Mouse (Mus musculus): ENCODE data around the gene Wasf1. TPM values are rescaled to one million over a fixed set of nuclear protein-coding genes. Genes with fewer than 3 reads are reported as not detected.

Wasf1 gene
- polyA plus RNA-seq, 1 experiment from 2014 or later = 38.4 TPM

DNA sequence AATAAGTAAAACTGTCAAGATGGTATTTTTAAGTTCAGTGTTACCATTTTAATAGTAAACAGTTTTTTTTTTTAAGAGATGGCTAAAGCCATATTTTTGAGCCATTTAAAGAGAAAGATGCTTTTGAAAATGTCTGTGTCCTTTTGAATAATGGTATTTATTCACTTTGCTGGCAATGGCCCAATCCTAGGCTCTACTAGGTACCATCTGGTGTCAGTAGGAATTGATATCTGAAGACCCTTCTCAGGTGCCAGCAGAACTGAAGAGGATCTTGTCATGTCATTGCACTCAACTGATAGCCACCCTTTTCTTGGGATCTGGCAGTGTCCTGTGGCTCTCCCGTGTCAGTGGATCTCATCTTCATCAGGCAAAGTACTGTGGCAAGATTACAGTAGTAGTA lies 22.9 kb downstream of the Wasf1 start:
- Histone ChIP-seq H3K9me3 (ENCODE audit: control insufficient read depth, low read length) (no peaks in the 10 kb centered on the region), H3K4me3 (ENCODE audit: low read depth, low read length) (no peak overlapping the region), H3K36me3 (ENCODE audit: control insufficient read depth, insufficient read depth, low read length) (no peaks in the 10 kb centered on the region), H3K27me3 (ENCODE audit: control insufficient read depth, insufficient read depth, low read length) (no peaks in the 10 kb centered on the region), H3K27ac (replicated peaks; ENCODE audit: low read depth, low read length) (no peak overlapping the region), H3K9ac (ENCODE audit: low read length) (no peak overlapping the region), H3K4me1 (ENCODE audit: control insufficient read depth, insufficient read depth, low read length) (no peaks in the 10 kb centered on the region), H3K4me2 (ENCODE audit: low read depth, severe bottlenecking) (no peak overlapping the region)
- DNase-seq (ENCODE audit: low spot score) (no peak), ATAC-seq (ENCODE audit: insufficient number of reproducible peaks, low FRiP score, low TSS enrichment, low read depth) (no peak)
- 92% methylated on average over 1 of the region's 1 CpGs for WGBS

DNA sequence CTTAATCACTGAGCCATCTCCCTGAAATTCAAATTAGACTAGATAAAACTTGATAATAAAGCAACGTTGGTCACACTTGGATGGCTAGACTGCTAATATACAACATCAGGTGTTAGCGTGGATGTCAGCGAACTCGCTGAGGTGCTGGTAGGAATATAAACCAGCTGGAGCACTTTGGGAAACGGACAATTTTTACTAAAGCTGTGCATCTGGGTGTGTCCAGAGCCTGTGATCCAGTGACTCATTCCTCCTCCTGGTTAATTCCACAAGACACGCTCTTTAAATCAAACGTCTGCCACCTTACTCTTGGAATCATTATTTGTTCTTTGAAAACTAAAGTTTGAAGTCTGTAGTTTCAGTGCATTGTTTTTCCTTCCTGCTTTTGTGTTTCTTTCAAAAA lies 23.5 kb downstream of the Wasf1 start:
- Histone ChIP-seq H3K9me3 (ENCODE audit: control insufficient read depth, low read length) (no peaks in the 10 kb centered on the region), H3K27me3 (ENCODE audit: control insufficient read depth, insufficient read depth, low read length) (no peaks in the 10 kb centered on the region), H3K9ac (ENCODE audit: low read length) (no peak overlapping the region), H3K4me1 (ENCODE audit: control insufficient read depth, insufficient read depth, low read length) (no peaks in the 10 kb centered on the region), H3K36me3 (ENCODE audit: control insufficient read depth, insufficient read depth, low read length) (no peaks in the 10 kb centered on the region), H3K27ac (replicated peaks; ENCODE audit: low read depth, low read length) (no peak overlapping the region), H3K4me2 (ENCODE audit: low read depth, severe bottlenecking) (no peak overlapping the region), H3K4me3 (ENCODE audit: low read depth, low read length) (no peak overlapping the region)
- 83% methylated on average over 7 of the region's 7 CpGs for WGBS
- DNase-seq (ENCODE audit: low spot score) = no peak
- no peak for ATAC-seq (ENCODE audit: insufficient number of reproducible peaks, low FRiP score, low TSS enrichment, low read depth)

- no peaks in the 10 kb centered on the region for H3K27me3 ChIP-seq (ENCODE audit: control insufficient read depth, insufficient read depth, low read length)
- no peaks in the 10 kb centered on the region for H3K9me3 ChIP-seq (ENCODE audit: control insufficient read depth, low read length)
- ATAC-seq (ENCODE audit: insufficient number of reproducible peaks, low FRiP score, low TSS enrichment, low read depth) = no peak
- no peak for DNase-seq (ENCODE audit: low spot score)
- WGBS = 60% methylated on average over 2 of the region's 2 CpGs
- H3K27ac ChIP-seq (replicated peaks; ENCODE audit: low read depth, low read length) = no peak overlapping the region
- no peak overlapping the region for H3K4me2 ChIP-seq (ENCODE audit: low read depth, severe bottlenecking)
- no peaks in the 10 kb centered on the region for H3K4me1 ChIP-seq (ENCODE audit: control insufficient read depth, insufficient read depth, low read length)
- H3K9ac ChIP-seq (ENCODE audit: low read length) = no peak overlapping the region
- no peaks in the 10 kb centered on the region for H3K36me3 ChIP-seq (ENCODE audit: control insufficient read depth, insufficient read depth, low read length)
- H3K4me3 ChIP-seq (ENCODE audit: low read depth, low read length) = no peak overlapping the region
Measured at GRCm38 (mm10) chr10:40908580-40908979, 25.3 kb downstream of the Wasf1 start.

DNA sequence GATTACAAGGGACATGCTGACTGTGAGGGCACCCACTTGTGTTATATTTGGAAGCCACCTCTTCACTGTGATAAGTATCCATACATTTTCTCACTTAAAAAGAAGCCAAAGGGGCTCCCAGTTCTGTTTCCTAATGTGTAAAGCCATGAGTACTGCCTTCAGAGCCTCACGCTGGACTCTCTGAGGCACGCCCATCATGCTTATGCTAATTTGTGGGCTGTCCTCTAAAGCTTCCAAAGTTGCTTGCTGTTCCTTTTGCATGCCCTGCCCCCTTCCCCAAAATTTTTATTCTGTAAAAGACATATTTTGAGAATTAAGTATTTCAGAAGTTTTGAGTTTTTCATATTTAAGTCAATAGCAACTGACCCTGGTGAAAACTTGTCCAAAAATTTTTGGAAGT lies 27.5 kb downstream of the Wasf1 start:
- H3K36me3 ChIP-seq (ENCODE audit: control insufficient read depth, insufficient read depth, low read length) = no peaks in the 10 kb centered on the region
- no peaks in the 10 kb centered on the region for H3K9me3 ChIP-seq (ENCODE audit: control insufficient read depth, low read length)
- 68% methylated on average over 2 of the region's 2 CpGs for whole genome bisulfite sequencing
- no peaks in the 10 kb centered on the region for H3K27me3 ChIP-seq (ENCODE audit: control insufficient read depth, insufficient read depth, low read length)
- H3K4me2 ChIP-seq (ENCODE audit: low read depth, severe bottlenecking) = no peak overlapping the region
- no peaks in the 10 kb centered on the region for H3K4me1 ChIP-seq (ENCODE audit: control insufficient read depth, insufficient read depth, low read length)
- DNase-seq (ENCODE audit: low spot score) (no peak), ATAC-seq (ENCODE audit: insufficient number of reproducible peaks, low FRiP score, low TSS enrichment, low read depth) (no peak)
- H3K4me3 ChIP-seq (ENCODE audit: low read depth, low read length) = no peak overlapping the region
- H3K9ac ChIP-seq (ENCODE audit: low read length) = no peak overlapping the region
- H3K27ac ChIP-seq (replicated peaks; ENCODE audit: low read depth, low read length) = no peak overlapping the region

- 85% methylated on average over 2 of the region's 2 CpGs for WGBS
- Histone ChIP-seq H3K36me3 (ENCODE audit: control insufficient read depth, insufficient read depth, low read length) (no peaks in the 10 kb centered on the region), H3K4me1 (ENCODE audit: control insufficient read depth, insufficient read depth, low read length) (no peaks in the 10 kb centered on the region), H3K27me3 (ENCODE audit: control insufficient read depth, insufficient read depth, low read length) (no peaks in the 10 kb centered on the region), H3K9ac (ENCODE audit: low read length) (no peak overlapping the region), H3K4me3 (ENCODE audit: low read depth, low read length) (no peak overlapping the region), H3K27ac (replicated peaks; ENCODE audit: low read depth, low read length) (no peak overlapping the region), H3K9me3 (ENCODE audit: control insufficient read depth, low read length) (no peaks in the 10 kb centered on the region), H3K4me2 (ENCODE audit: low read depth, severe bottlenecking) (no peak overlapping the region)
- no peak for DNase-seq (ENCODE audit: low spot score)
- ATAC-seq (ENCODE audit: insufficient number of reproducible peaks, low FRiP score, low TSS enrichment, low read depth) = no peak
Measured at GRCm38 (mm10) chr10:40915240-40915639, 32.0 kb downstream of the Wasf1 start.

GRCm38 (mm10) chr10:40918669-40919440 lies 35.6 kb downstream of the Wasf1 start:
- 93% methylated on average over 8 of the region's 8 CpGs for WGBS
- no peak for ATAC-seq (ENCODE audit: insufficient number of reproducible peaks, low FRiP score, low TSS enrichment, low read depth)
- Histone ChIP-seq H3K9me3 (ENCODE audit: control insufficient read depth, low read length) (no peaks in the 10 kb centered on the region), H3K27me3 (ENCODE audit: control insufficient read depth, insufficient read depth, low read length) (no peaks in the 10 kb centered on the region), H3K4me1 (ENCODE audit: control insufficient read depth, insufficient read depth, low read length) (no peaks in the 10 kb centered on the region), H3K9ac (ENCODE audit: low read length) (no peak overlapping the region), H3K4me2 (ENCODE audit: low read depth, severe bottlenecking) (no peak overlapping the region), H3K36me3 (ENCODE audit: control insufficient read depth, insufficient read depth, low read length) (no peaks in the 10 kb centered on the region), H3K4me3 (ENCODE audit: low read depth, low read length) (no peak overlapping the region), H3K27ac (replicated peaks; ENCODE audit: low read depth, low read length) (no peak overlapping the region)
- DNase-seq (ENCODE audit: low spot score) = no peak

DNA sequence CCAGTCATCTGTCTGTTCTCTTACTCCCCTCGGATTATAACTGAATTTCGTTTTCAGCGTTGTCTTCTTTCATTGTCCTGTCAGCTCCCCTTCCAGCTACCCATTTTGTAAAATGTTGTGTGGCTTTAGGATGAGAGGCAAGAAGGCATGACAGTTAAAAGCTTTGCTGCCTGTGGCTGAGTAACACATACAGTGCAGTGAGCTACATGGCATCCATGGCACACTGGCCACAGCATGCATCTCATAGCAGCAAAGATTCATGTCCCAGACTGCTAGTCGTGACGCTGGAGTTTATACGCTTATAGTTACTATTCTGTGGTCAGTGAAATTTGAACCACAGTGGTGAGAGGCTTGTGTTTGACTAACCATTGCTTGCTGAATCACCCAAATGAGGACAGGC lies 36.2 kb downstream of the Wasf1 start:
- H3K4me2 ChIP-seq (ENCODE audit: low read depth, severe bottlenecking) = no peak overlapping the region
- no peak overlapping the region for H3K9ac ChIP-seq (ENCODE audit: low read length)
- H3K4me1 ChIP-seq (ENCODE audit: control insufficient read depth, insufficient read depth, low read length) = no peaks in the 10 kb centered on the region
- H3K9me3 ChIP-seq (ENCODE audit: control insufficient read depth, low read length) = no peaks in the 10 kb centered on the region
- DNase-seq (ENCODE audit: low spot score) (no peak), ATAC-seq (ENCODE audit: insufficient number of reproducible peaks, low FRiP score, low TSS enrichment, low read depth) (no peak)
- H3K36me3 ChIP-seq (ENCODE audit: control insufficient read depth, insufficient read depth, low read length) = no peaks in the 10 kb centered on the region
- H3K27me3 ChIP-seq (ENCODE audit: control insufficient read depth, insufficient read depth, low read length) = no peaks in the 10 kb centered on the region
- H3K27ac ChIP-seq (replicated peaks; ENCODE audit: low read depth, low read length) = no peak overlapping the region
- WGBS = 89% methylated on average over 6 of the region's 6 CpGs
- no peak overlapping the region for H3K4me3 ChIP-seq (ENCODE audit: low read depth, low read length)

DNA sequence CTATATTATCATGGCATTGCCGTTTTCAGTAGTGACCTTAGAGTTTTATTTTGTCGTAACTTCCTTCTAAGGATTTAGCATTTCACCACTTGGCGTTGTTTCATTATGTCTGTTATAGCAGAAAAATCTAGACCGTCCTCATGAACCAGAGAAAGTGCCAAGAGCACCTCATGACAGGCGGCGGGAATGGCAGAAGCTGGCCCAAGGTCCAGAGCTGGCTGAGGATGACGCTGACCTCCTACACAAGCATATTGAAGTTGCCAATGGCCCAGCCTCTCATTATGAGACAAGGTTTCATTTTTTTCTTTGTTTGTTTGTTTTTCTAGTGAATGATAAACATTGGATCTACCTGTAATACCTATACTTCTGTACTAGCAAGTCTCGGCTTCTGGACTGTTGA lies 49.7 kb downstream of the Wasf1 start:
- ATAC-seq (ENCODE audit: insufficient number of reproducible peaks, low FRiP score, low TSS enrichment, low read depth) = no peak
- H3K9me3 ChIP-seq (ENCODE audit: control insufficient read depth, low read length) = no peaks in the 10 kb centered on the region
- H3K27ac ChIP-seq (replicated peaks; ENCODE audit: low read depth, low read length) = no peak overlapping the region
- no peaks in the 10 kb centered on the region; the same call in 1 of the 2 replicates for H3K36me3 ChIP-seq (ENCODE audit: control insufficient read depth, insufficient read depth, low read length)
- DNase-seq (ENCODE audit: low spot score) = no peak
- 95% methylated on average over 8 of the region's 8 CpGs for WGBS
- H3K4me2 ChIP-seq (ENCODE audit: low read depth, severe bottlenecking) = no peak overlapping the region
- H3K4me1 ChIP-seq (ENCODE audit: control insufficient read depth, insufficient read depth, low read length) = no peaks in the 10 kb centered on the region
- H3K4me3 ChIP-seq (ENCODE audit: low read depth, low read length) = no peak overlapping the region
- H3K9ac ChIP-seq (ENCODE audit: low read length) = no peak overlapping the region
- no peaks in the 10 kb centered on the region for H3K27me3 ChIP-seq (ENCODE audit: control insufficient read depth, insufficient read depth, low read length)
